Mouse (Mus musculus): ENCODE data around the gene Tfpt. TPM values are rescaled to one million over a fixed set of nuclear protein-coding genes. Genes with fewer than 3 reads are reported as not detected.
A peak's percentile ranks its signal among the peaks of the same experiment; 100 is the strongest.
"Not testable (repeated sequence)": the region's sequence is repeated elsewhere in the genome, so short reads cannot be mapped to it uniquely, and the experiment has no call there.

The Tfpt gene
- polyA plus RNA-seq, 1 experiment from 2014 or later = 8.8 TPM

DNA sequence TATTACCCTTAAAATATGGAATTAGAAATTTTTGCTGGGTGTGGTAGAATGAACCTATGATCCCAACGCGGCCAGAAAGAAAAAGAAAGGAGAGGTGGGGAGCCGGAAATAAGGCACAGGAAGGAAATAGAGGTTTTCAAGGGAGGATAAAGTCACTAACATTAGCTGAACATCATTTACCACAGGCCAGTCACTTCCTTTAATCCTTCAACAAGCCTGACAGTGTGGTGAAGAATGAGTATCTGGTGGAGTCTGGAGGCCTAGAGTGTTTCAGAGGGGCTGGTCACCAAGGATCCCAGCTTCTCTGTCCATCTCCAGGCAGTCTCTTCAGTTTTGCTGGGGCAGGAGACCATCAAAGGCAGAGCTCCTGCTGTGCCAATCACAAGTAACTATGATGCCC is 19.3 kb downstream of the Tfpt start:
- ATAC-seq = no peak
- no peak overlapping the region for H3K27ac ChIP-seq (ENCODE audit: low read depth)
- no peaks in the 10 kb centered on the region for H3K27me3 ChIP-seq (ENCODE audit: insufficient read depth, low read length)
- no peak overlapping the region for H3K4me2 ChIP-seq (ENCODE audit: low read depth, low read length)
- no peak for TF ChIP-seq CTCF (IDR thresholded peaks at IDR 0.05; ENCODE audit: low read depth)
- no peak for TF ChIP-seq EP300 (IDR thresholded peaks at IDR 0.05; ENCODE audit: low read depth)
- no peak overlapping the region for H3K9ac ChIP-seq (replicated peaks)
- DNase-seq = no peak
- no peaks in the 10 kb centered on the region for H3K4me1 ChIP-seq (ENCODE audit: insufficient read depth)
- H3K4me3 ChIP-seq (ENCODE audit: low read depth, low read length) = no peak overlapping the region
- no peaks in the 10 kb centered on the region for H3K36me3 ChIP-seq (replicated peaks; ENCODE audit: insufficient read depth, low read length)
- H3K9me3 ChIP-seq (ENCODE audit: low read length) = no peaks in the 10 kb centered on the region
- 53% methylated on average over 3 of the region's 3 CpGs for WGBS (ENCODE audit: insufficient replicate concordance)

DNA sequence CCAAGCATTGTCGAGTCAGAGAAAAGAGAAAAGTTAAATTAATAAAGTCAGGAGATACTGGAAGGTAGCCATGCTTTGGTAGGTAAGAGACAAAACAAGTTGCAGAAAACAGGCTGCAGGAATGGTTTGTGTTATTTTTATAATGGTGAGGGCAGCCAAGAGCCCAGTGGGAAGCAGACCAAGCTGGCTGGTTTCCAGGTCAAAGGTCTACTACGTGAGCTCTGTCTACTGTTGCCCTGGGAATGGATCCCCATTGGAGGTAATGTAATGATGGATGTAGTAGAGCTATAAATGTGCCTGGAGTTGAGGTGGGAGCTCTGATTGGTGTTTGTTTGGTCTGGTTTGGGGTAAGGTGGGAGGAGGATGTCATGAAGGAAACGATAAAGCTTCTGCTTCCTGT is 20.6 kb downstream of the Tfpt start:
- H3K4me2 ChIP-seq (ENCODE audit: low read depth, low read length) = no peak overlapping the region
- H3K36me3 ChIP-seq (replicated peaks; ENCODE audit: insufficient read depth, low read length) = no peaks in the 10 kb centered on the region
- H3K27ac ChIP-seq (ENCODE audit: low read depth) = peak overlapping the region; percentile 76
- no peaks in the 10 kb centered on the region for H3K27me3 ChIP-seq (ENCODE audit: insufficient read depth, low read length)
- 40% methylated on average over 3 of the region's 3 CpGs for WGBS (ENCODE audit: insufficient replicate concordance)
- no peaks in the 10 kb centered on the region for H3K4me1 ChIP-seq (ENCODE audit: insufficient read depth)
- TF ChIP-seq EP300 (IDR thresholded peaks at IDR 0.05; ENCODE audit: low read depth) = peak; percentile 26; the same call in 1 of the 2 replicates
- TF ChIP-seq CTCF (IDR thresholded peaks at IDR 0.05; ENCODE audit: low read depth) = no peak
- H3K4me3 ChIP-seq (ENCODE audit: low read depth, low read length) = no peak overlapping the region
- DNase-seq = peak; percentile 74
- H3K9ac ChIP-seq (replicated peaks) = no peak overlapping the region
- peak; percentile 89 for ATAC-seq
- H3K9me3 ChIP-seq (ENCODE audit: low read length) = no peaks in the 10 kb centered on the region

DNA sequence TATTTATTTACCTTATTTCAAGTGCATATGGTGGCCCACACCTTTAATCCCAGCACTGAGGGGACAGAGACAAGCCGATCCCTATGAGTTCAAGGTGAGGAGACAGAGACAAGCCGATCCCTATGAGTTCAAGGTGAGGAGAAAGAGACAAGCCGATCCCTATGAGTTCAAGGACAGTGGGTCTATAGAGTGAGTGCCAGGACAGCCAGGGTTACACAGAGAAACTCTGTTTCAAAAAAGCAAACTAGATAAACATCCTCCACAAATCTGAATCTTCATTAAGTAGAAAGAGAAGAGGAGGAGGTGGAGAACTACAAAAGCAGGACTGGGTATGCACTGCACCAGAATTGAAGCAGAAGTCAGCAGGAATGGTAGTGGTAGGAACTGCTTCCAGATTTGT is 21.1 kb downstream of the Tfpt start:
- no peak overlapping the region for H3K4me3 ChIP-seq (ENCODE audit: low read depth, low read length)
- TF ChIP-seq CTCF (IDR thresholded peaks at IDR 0.05; ENCODE audit: low read depth) (no peak), EP300 (IDR thresholded peaks at IDR 0.05; ENCODE audit: low read depth) (no peak)
- peak overlapping the region; percentile 76 for H3K27ac ChIP-seq (ENCODE audit: low read depth)
- no peak overlapping the region for H3K4me2 ChIP-seq (ENCODE audit: low read depth, low read length)
- peak; percentile 59 for ATAC-seq
- WGBS (ENCODE audit: insufficient replicate concordance) = 63% methylated on average over 3 of the region's 3 CpGs
- H3K4me1 ChIP-seq (ENCODE audit: insufficient read depth) = no peaks in the 10 kb centered on the region
- no peaks in the 10 kb centered on the region for H3K36me3 ChIP-seq (replicated peaks; ENCODE audit: insufficient read depth, low read length)
- no peaks in the 10 kb centered on the region for H3K9me3 ChIP-seq (ENCODE audit: low read length)
- H3K9ac ChIP-seq (replicated peaks) = no peak overlapping the region
- H3K27me3 ChIP-seq (ENCODE audit: insufficient read depth, low read length) = no peaks in the 10 kb centered on the region
- no peak for DNase-seq

DNA sequence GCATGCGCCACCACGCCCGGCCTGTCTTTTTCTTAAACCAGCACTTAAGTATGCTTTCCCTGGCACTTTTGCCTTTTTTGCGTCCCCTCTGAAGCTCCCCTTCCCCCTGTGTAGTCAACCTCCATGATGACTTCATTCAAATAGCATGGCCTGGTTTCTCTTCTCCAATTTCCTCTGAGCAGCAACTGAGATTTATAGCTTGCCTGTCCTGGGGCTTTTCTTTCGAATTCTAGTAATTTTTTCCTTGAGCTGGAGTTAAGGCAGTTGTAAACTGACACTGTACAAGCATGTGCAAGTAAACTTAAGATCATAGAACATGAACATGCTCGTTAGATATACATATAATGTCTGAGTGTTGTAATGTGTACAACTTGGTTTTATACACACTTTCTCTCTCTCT is 22.3 kb downstream of the Tfpt start:
- no peaks in the 10 kb centered on the region for H3K27me3 ChIP-seq (ENCODE audit: insufficient read depth, low read length)
- no peaks in the 10 kb centered on the region for H3K9me3 ChIP-seq (ENCODE audit: low read length)
- H3K36me3 ChIP-seq (replicated peaks; ENCODE audit: insufficient read depth, low read length) = no peaks in the 10 kb centered on the region
- no peaks in the 10 kb centered on the region for H3K4me1 ChIP-seq (ENCODE audit: insufficient read depth)
- WGBS (ENCODE audit: insufficient replicate concordance) = 77% methylated on average over 6 of the region's 6 CpGs
- H3K4me3 ChIP-seq (ENCODE audit: low read depth, low read length) = no peak overlapping the region
- no peak for TF ChIP-seq EP300 (IDR thresholded peaks at IDR 0.05; ENCODE audit: low read depth)
- no peak for TF ChIP-seq CTCF (IDR thresholded peaks at IDR 0.05; ENCODE audit: low read depth)
- no peak overlapping the region for H3K9ac ChIP-seq (replicated peaks)
- H3K4me2 ChIP-seq (ENCODE audit: low read depth, low read length) = no peak overlapping the region
- ATAC-seq (no peak), DNase-seq (no peak)
- no peak overlapping the region for H3K27ac ChIP-seq (ENCODE audit: low read depth)

DNA sequence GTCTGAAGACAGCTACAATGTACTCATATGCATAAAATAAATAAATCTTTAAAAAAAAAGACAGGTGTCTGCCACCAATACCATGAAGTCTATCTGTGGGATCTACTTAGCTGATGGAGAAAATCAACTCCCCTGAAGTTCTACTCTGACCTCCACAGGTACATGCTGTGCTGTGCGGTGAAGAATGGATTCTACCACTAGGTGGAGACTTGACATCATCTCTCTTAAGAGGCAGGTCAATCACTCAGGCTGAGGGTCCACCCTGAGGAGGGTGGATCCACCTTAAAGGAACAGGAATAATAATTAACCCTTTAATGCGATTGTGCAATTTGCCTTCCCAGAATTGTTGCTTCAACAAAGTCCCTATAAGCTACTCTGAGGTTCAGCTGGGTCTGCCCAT is 22.9 kb downstream of the Tfpt start:
- no peak overlapping the region for H3K27ac ChIP-seq (ENCODE audit: low read depth)
- 10% methylated on average over 2 of the region's 2 CpGs for WGBS (ENCODE audit: insufficient replicate concordance)
- no peaks in the 10 kb centered on the region for H3K9me3 ChIP-seq (ENCODE audit: low read length)
- peak; percentile 75 for ATAC-seq
- no peaks in the 10 kb centered on the region for H3K36me3 ChIP-seq (replicated peaks; ENCODE audit: insufficient read depth, low read length)
- H3K4me2 ChIP-seq (ENCODE audit: low read depth, low read length) = no peak overlapping the region
- DNase-seq = peak; percentile 26
- TF ChIP-seq CTCF (IDR thresholded peaks at IDR 0.05; ENCODE audit: low read depth) (peak; percentile 71), EP300 (IDR thresholded peaks at IDR 0.05; ENCODE audit: low read depth) (no peak)
- H3K9ac ChIP-seq (replicated peaks) = no peak overlapping the region
- no peaks in the 10 kb centered on the region for H3K4me1 ChIP-seq (ENCODE audit: insufficient read depth)
- H3K27me3 ChIP-seq (ENCODE audit: insufficient read depth, low read length) = no peaks in the 10 kb centered on the region
- H3K4me3 ChIP-seq (ENCODE audit: low read depth, low read length) = no peak overlapping the region

DNA sequence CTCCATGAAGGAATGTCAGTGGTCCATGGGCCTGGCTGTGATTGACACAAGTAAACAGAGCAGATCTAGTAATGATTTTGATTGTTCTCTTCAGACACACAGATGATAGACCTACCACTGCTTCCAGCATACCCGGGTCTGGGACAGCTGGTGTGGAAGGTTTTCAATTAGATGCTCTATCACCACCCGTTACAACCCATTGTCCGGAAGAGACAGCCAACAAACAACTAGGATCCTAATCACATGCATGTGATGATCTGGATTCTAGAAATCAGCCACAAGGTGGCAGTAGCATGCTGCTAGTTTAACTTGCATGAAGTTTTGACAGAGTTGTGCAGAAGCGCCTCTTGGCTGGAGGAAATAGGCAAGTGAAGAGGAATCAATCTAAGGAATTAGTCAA is 28.6 kb downstream of the Tfpt start:
- H3K4me1 ChIP-seq (ENCODE audit: insufficient read depth) = no peaks in the 10 kb centered on the region
- WGBS (ENCODE audit: insufficient replicate concordance) = 7% methylated on average over 4 of the region's 4 CpGs
- H3K9ac ChIP-seq (replicated peaks) = no peak overlapping the region
- DNase-seq (peak; percentile 69), ATAC-seq (peak; percentile 53)
- H3K27me3 ChIP-seq (ENCODE audit: insufficient read depth, low read length) = no peaks in the 10 kb centered on the region
- H3K9me3 ChIP-seq (ENCODE audit: low read length) = no peaks in the 10 kb centered on the region
- TF ChIP-seq CTCF (IDR thresholded peaks at IDR 0.05; ENCODE audit: low read depth) = peak; percentile 92
- TF ChIP-seq EP300 (IDR thresholded peaks at IDR 0.05; ENCODE audit: low read depth) = no peak
- H3K27ac ChIP-seq (ENCODE audit: low read depth) = no peak overlapping the region
- H3K36me3 ChIP-seq (replicated peaks; ENCODE audit: insufficient read depth, low read length) = no peaks in the 10 kb centered on the region
- H3K4me3 ChIP-seq (ENCODE audit: low read depth, low read length) = no peak overlapping the region
- H3K4me2 ChIP-seq (ENCODE audit: low read depth, low read length) = no peak overlapping the region

DNA sequence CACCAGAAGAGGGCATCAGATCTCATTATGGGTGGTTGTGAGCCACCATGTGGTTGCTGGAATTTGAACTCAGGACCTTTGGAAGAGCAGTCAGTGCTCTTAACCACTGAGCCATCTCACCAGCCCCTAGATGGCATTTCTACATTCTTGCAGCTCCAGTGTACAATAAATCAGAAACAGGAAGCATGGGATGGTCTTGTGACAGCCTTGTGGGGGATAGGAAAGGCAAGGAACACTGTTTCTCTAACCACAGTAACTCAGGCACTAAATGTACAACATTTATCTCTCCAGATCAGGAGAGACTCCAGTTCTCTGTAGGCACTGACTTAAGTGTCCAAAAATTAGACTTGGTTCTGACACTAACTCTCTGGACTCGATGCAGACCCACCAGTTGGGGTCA is 32.0 kb downstream of the Tfpt start:
- H3K4me3 ChIP-seq (ENCODE audit: low read depth, low read length) = not testable (repeated sequence)

More for the DNA sequence above, 32.0 kb downstream of the Tfpt start:
- not testable (repeated sequence) for H3K9ac ChIP-seq (replicated peaks); H3K36me3 ChIP-seq (replicated peaks; ENCODE audit: insufficient read depth, low read length); H3K27me3 ChIP-seq (ENCODE audit: insufficient read depth, low read length); H3K9me3 ChIP-seq (ENCODE audit: low read length); H3K4me1 ChIP-seq (ENCODE audit: insufficient read depth); ATAC-seq; DNase-seq; H3K27ac ChIP-seq (ENCODE audit: low read depth); H3K4me2 ChIP-seq (ENCODE audit: low read depth, low read length)
- WGBS (ENCODE audit: insufficient replicate concordance) = 13% methylated on average over 1 of the region's 1 CpGs
- TF ChIP-seq CTCF (IDR thresholded peaks at IDR 0.05; ENCODE audit: low read depth) = 0 out of 2 replicates have a peak, but pooled peaks have one; percentile 6

All from liver, postnatal 0 days (tissue).